Comparison of ENCODE assay signal across 25 mouse cellular contexts in genomic region chr5:36153261-36153660, GRCm38 (mm10). TPM values are rescaled to one million over a fixed set of nuclear protein-coding genes. Genes with fewer than 3 reads are reported as not detected.
A peak's percentile ranks its signal among the peaks of the same experiment; 100 is the strongest.
DNase-seq lines count a peak whose midpoint lies in the region; ATAC-seq and TF ChIP-seq lines count a peak whose summit lies in the region.
"Had no signal": no experiment of that assay in that cellular context is flagged by ENCODE, and none has a peak within 500 bp of the region (broad histone marks: within the 10 kb centered on the region; RNA-seq: fewer than 3 reads in every experiment).

No protein-coding gene starts in this region.

- no peak overlapping the region for H3K4me2 ChIP-seq in liver, embryonic 11.5 days
- H3K4me2 ChIP-seq: embryonic facial prominence, embryonic 15.5 days; heart, embryonic 13.5 days; hindbrain, embryonic 15.5 days had no signal

- peaks cover 2% of the 10 kb centered on the region; the same call in 1 of the 2 replicates for H3K4me1 ChIP-seq in liver, adult 2 months (ENCODE audit: control insufficient read depth, insufficient read depth, low read length)
- no peaks in the 10 kb centered on the region for H3K4me1 ChIP-seq in liver, embryonic 11.5 days (replicated peaks; ENCODE audit: control insufficient read depth, insufficient read depth, low read length)
- H3K4me1 ChIP-seq: embryonic facial prominence, embryonic 15.5 days; heart, embryonic 13.5 days had no signal

- no peaks in the 10 kb centered on the region for H3K79me2 ChIP-seq in liver, adult 2 months (ENCODE audit: control insufficient read depth, insufficient read depth, low read length)

- no peaks in the 10 kb centered on the region for H3K36me3 ChIP-seq in liver, adult 2 months (ENCODE audit: control insufficient read depth, insufficient read depth, low read length)
- no peaks in the 10 kb centered on the region for H3K36me3 ChIP-seq in liver, embryonic 11.5 days (ENCODE audit: control insufficient read depth, insufficient read depth, low read length)
- H3K36me3 ChIP-seq: embryonic facial prominence, embryonic 15.5 days; forebrain, embryonic 10.5 days; heart, embryonic 13.5 days; hindbrain, embryonic 15.5 days had no signal

- no peak overlapping the region for H3K9ac ChIP-seq in liver, adult 2 months (ENCODE audit: low read depth, low read length)
- H3K9ac ChIP-seq in liver, embryonic 11.5 days (ENCODE audit: low read depth, low read length) = no peak overlapping the region
- H3K9ac ChIP-seq: embryonic facial prominence, embryonic 15.5 days; heart, embryonic 13.5 days; hindbrain, embryonic 15.5 days had no signal

- H3K4me3 ChIP-seq in liver, adult 2 months (ENCODE audit: insufficient read depth, low read depth, low read length) = no peak overlapping the region
- H3K4me3 ChIP-seq in liver, embryonic 11.5 days (ENCODE audit: low read depth, low read length) = no peak overlapping the region
- H3K4me3 ChIP-seq: embryonic facial prominence, embryonic 15.5 days; erythroblast, embryonic 14.5 days; forebrain, embryonic 10.5 days; heart, embryonic 13.5 days; hindbrain, embryonic 15.5 days had no signal

- no peaks in the 10 kb centered on the region for H3K27me3 ChIP-seq in liver, adult 2 months (ENCODE audit: control insufficient read depth, insufficient read depth, low read length)
- H3K27me3 ChIP-seq in liver, embryonic 11.5 days (replicated peaks; ENCODE audit: control insufficient read depth, insufficient read depth, low read length) = no peaks in the 10 kb centered on the region
- H3K27me3 ChIP-seq: CH12.LX; embryonic facial prominence, embryonic 15.5 days; heart, embryonic 13.5 days; hindbrain, embryonic 15.5 days; Patski had no signal

- TF ChIP-seq POLR2A in liver, adult 2 months (IDR thresholded peaks at IDR 0.05; ENCODE audit: extremely low read depth, insufficient read depth, low read length) = no peak

- no peak for ATAC-seq in liver, embryonic 11.5 days (replicated peaks; ENCODE audit: low FRiP score)
- ATAC-seq: activated CD4-positive, CD25-positive, alpha-beta regulatory T cell, adult 4 months; forebrain, embryonic 14.5 days; Patski had no signal

- TF ChIP-seq CTCF in liver, adult 2 months (IDR thresholded peaks at IDR 0.05; ENCODE audit: low read depth, low read length) = no peak

- H3K9me3 ChIP-seq in liver, embryonic 11.5 days (ENCODE audit: control insufficient read depth, low read length) = no peaks in the 10 kb centered on the region
- H3K9me3 ChIP-seq: embryonic facial prominence, embryonic 15.5 days; forebrain, embryonic 10.5 days; heart, embryonic 13.5 days; hindbrain, embryonic 15.5 days had no signal

- peak; percentile 17 for DNase-seq in cerebellum, adult 9-11 months
- DNase-seq in cerebellum, postnatal 4 days (ENCODE audit: low spot score in 2 of 2) = no peak
- DNase-seq in liver, adult 2 months (ENCODE audit: extremely low read depth, low read depth, low spot score) = peak; percentile 69
- DNase-seq in liver, embryonic 11.5 days (ENCODE audit: low spot score) = no peak
- peak; percentile 37 for DNase-seq in brain, adult 2 months (ENCODE audit: low read depth, low spot score)
- peak; percentile 15 to 38 for DNase-seq in cerebellum, postnatal 25 days
- DNase-seq: adrenal gland, postnatal 14 days; embryo, embryonic 11 days; gastrocnemius, postnatal 36 days; heart, adult 11 months; heart, postnatal 36 days had no signal

- no peak overlapping the region for H3K27ac ChIP-seq in liver, adult 2 months (replicated peaks; ENCODE audit: insufficient read depth, low read depth, low read length)
- no peak overlapping the region for H3K27ac ChIP-seq in liver, embryonic 11.5 days (ENCODE audit: low read depth, low read length)
- H3K27ac ChIP-seq: embryonic facial prominence, embryonic 15.5 days; forebrain, embryonic 10.5 days; heart, embryonic 13.5 days; hindbrain, embryonic 15.5 days had no signal

- 49% methylated on average over 2 of the region's 2 CpGs for WGBS in liver, adult 2 months
- 62% methylated on average over 2 of the region's 2 CpGs for WGBS in liver, embryonic 11.5 days

RNA-seq across cellular contexts. Expression of gene Psapl1, which starts 50.6 kb away (rescaled TPM):
- total RNA-seq in liver, adult 2 months (2014; rRNA removed) = not detected in 2 replicates
- polyA plus RNA-seq in liver, adult 2 months (2012; rRNA removed) = not detected in 2 replicates
- 0.07 TPM in 1 of 2 replicates, not detected in the other for polyA plus RNA-seq in liver, embryonic 11.5 days (2014; fragmentation: Nextera tagmentation; extraction: Ambion mirVana)
- total RNA-seq: adrenal gland, adult 18-20 months; adrenal gland, postnatal 14 days; CH12.LX; common myeloid progenitor, adult 5-6 weeks; gastrocnemius, adult 8-10 months; gastrocnemius, postnatal 36 days; heart, postnatal 36 days had no signal
- polyA plus RNA-seq: activated CD4-positive, CD25-positive, alpha-beta regulatory T cell, adult 4 months; erythroblast, embryonic 14.5 days; forebrain, embryonic 14.5 days; heart, postnatal 0 days; hindbrain, embryonic 11.5 days; hindbrain, embryonic 15.5 days; Patski had no signal

Comparison
In these comparisons a context has a peak if more than half of its experiments do, and no peak if none do; other contexts are left out.
1. DNase-seq: peak in cerebellum, adult 9-11 months (single experiment), liver, adult 2 months (single experiment), brain, adult 2 months (single experiment) and cerebellum, postnatal 25 days (2 of 2); none in cerebellum, postnatal 4 days (0 of 2) and liver, embryonic 11.5 days (single experiment).